Mouse (Mus musculus) kidney, adult 2 months (tissue): ENCODE data around the gene Elmod3. TPM values are rescaled to one million over a fixed set of nuclear protein-coding genes. Genes with fewer than 3 reads are reported as not detected.

Experiments used
- DNase-seq: peaks from one replicate; pipeline ENCODE4 v3.0.0; 2021
- H3K27ac ChIP-seq: fragments of 200-500 bp; 2 replicates; pipeline ENCODE4 v1.5.1; 2012; ENCODE audit warnings: low read depth, low read length, control low read depth, inconsistent platforms; ENCODE audit not compliant: insufficient read depth
- H3K27me3 ChIP-seq: fragments of 200-500 bp; replicated peaks from 2 replicates; pipeline ENCODE4 v1.6.1; 2012; ENCODE audit warnings: mild to moderate bottlenecking, moderate library complexity, low read length, inconsistent platforms; ENCODE audit not compliant: control insufficient read depth, insufficient read depth
- H3K36me3 ChIP-seq: fragments of 200-500 bp; 2 replicates; pipeline ENCODE4 v1.6.1; 2012; ENCODE audit warnings: mild to moderate bottlenecking, moderate library complexity, low read length, inconsistent platforms; ENCODE audit not compliant: control insufficient read depth, insufficient read depth
- H3K4me1 ChIP-seq: fragments of 200-500 bp; 2 replicates; pipeline ENCODE4 v1.6.1; 2011; ENCODE audit warnings: low read length; ENCODE audit not compliant: control insufficient read depth, insufficient read depth
- H3K4me3 ChIP-seq: fragments of 200-500 bp; 2 replicates; pipeline ENCODE4 v1.5.1; 2011; ENCODE audit warnings: mild to moderate bottlenecking, low read depth, low read length, control low read depth; ENCODE audit not compliant: insufficient read depth
- CTCF ChIP-seq: fragments of 200-500 bp; conservative IDR thresholded peaks from 2 replicates; pipeline ENCODE4 v1.5.1; 2011; ENCODE audit warnings: low read depth, mild to moderate bottlenecking, control low read depth, low read length, moderate library complexity, mixed read lengths; ENCODE audit not compliant: insufficient read depth, insufficient read length
- POLR2A ChIP-seq: fragments of 200-500 bp; IDR thresholded peaks from one replicate; pipeline ENCODE4 v1.6.1; 2011; ENCODE audit warnings: low read depth, low read length, control low read depth
- WGBS: fragments of 180-500 bp; shearing (Covaris S2); methylation state at CpG from one replicate; pipeline ENCODE4 v1.1.7; 2018; 5-methylcytosine and 5-hydroxymethylcytosine counted together
- polyA plus RNA-seq: library from polyadenylated mRNA; depleted of rRNA; stranded (reverse); fragments of >200 nt; gene quantifications from 2 replicates; pipeline ENCODE4 v1.2.3, GENCODE M21; 2012

Gene Elmod3
- polyA plus RNA-seq, 1 experiment: 43.0 TPM

DNA sequence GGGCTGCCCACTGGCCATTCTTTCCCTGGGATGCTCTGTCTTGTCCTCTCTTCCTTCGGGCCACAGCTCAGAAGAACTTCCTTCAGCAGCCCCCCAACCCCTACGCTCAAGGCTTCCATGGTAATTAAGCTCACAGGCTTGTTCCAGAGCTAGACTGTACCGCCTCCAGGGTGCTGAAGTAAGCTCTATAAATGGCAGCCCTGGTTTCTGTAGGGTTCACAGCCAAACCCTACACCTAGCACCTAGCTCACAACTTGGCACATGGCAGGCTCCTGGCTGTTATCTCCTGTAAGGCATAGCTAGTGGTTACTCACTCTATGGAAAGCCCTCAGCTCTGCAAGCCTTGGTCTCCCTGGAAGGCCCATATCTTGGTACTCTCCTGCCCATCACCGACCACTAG lies 65.6 kb downstream of the Elmod3 start:
- DNase-seq: no peak
- WGBS: 95% methylated on average over 4 of the region's 4 CpGs
- no peak for TF ChIP-seq CTCF
- no peak for TF ChIP-seq POLR2A
- Histone ChIP-seq H3K4me3 (no peak overlapping the region), H3K4me1 (no peaks in the 10 kb centered on the region; the same call in 1 of the 2 replicates), H3K36me3 (no peaks in the 10 kb centered on the region), H3K27ac (no peak overlapping the region), H3K27me3 (no peaks in the 10 kb centered on the region)

DNA sequence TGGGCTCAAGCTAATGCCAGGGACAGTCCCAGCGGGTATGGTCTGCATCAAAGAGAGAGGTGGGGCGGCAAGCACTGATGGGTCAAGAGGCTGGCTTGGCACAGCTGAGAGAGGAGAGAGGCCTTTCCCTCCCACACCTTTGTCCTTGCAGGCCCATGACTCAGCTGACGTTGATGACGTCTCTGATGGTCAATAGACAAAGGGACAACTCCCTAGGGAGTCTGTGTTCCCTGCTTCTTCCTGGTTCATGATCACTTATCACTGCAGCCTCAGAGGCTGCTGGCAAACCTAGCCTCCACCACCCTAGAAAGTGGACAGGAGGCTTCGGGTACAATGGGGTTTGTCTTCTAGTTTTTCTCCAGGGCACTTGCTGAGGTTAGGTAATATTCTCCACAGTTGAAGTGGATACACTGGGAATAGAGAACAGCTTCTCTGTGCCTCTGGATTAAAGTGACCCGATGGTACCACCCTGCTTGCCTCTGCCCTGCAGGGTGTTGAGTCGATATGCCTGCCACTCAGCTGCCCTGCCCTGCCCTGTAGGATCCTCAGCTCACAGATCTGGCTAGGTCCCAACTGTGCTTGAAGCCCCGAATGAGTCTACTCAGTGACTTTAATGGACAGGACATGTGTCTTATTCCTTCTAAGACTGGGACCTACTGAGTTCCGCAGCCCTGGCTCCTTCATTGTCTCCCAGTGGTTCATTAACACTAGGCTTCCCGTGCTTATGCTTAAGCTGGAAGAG lies 69.6 kb downstream of the Elmod3 start:
- TF ChIP-seq CTCF: no peak
- no peak for TF ChIP-seq POLR2A
- Histone ChIP-seq H3K27ac (peak overlapping the region; percentile 10; the same call in 1 of the 2 replicates), H3K4me1 (no peaks in the 10 kb centered on the region), H3K36me3 (no peaks in the 10 kb centered on the region), H3K27me3 (no peaks in the 10 kb centered on the region), H3K4me3 (no peak overlapping the region)
- DNase-seq: peak; percentile 80
- 67% methylated on average over 10 of the region's 10 CpGs for WGBS

DNA sequence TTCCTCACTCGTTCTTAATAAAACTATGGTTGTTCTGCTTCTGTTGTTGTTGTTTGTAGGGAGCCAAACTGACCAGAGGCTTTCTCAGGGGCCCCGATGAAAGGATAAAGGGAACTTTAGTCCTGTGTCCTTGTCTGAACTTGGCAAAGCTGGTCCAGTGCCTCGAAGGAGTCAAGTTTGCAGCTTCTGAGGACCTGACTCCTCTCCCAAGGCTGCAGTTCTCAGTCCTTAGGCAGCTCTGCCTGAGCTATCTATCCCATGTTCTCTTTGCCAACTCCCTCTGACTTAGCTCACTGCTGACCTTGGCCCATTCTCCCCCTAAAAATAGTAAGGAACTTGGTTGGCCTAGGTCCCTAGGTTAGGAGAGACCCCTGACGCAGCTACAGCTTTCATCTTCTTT lies 71.1 kb downstream of the Elmod3 start:
- H3K27ac ChIP-seq: no peak overlapping the region
- no peak overlapping the region for H3K4me3 ChIP-seq
- TF ChIP-seq POLR2A (no peak), CTCF (no peak)
- no peaks in the 10 kb centered on the region for H3K27me3 ChIP-seq
- no peaks in the 10 kb centered on the region for H3K36me3 ChIP-seq
- DNase-seq: no peak
- WGBS: 62% methylated on average over 4 of the region's 4 CpGs
- H3K4me1 ChIP-seq: no peaks in the 10 kb centered on the region

DNA sequence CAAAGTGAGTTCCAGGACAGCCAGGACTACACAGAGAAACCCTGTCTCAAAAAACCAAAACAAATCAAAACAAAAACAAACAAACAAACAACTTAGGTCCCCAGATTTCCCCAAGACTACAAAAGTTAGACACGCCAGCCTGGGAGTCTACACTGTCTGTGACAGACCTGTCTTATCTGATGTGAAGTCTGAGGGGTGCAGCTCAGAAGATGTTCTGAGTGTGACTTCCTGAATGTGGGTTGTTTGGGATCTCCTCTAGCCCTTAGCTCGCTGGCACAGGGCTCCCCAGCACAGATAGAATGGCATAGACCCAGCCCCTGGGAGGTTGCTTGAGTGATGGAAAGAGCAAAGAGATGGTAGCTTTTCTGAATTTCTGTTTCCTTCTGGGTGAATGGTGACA lies 74.1 kb downstream of the Elmod3 start:
- TF ChIP-seq CTCF (no peak), POLR2A (no peak)

DNA sequence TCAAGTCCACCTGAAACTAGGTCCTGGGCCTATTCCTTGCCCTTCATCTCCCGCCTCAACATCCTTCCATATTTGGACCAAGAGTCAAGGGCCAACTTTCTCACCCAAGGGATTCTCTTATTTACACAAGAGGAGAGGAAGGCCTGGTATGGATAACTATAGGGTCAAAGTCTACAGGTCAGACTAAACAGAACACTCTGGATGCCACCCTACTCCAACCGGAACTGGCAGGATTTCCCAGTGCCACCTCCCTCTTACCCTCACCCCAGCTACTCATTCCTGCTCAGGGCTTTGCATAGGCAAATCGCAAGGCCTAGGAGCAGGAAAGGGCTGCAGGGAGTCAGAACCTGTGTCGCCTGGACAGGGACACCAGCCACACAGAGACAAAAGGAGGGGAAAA lies 75.0 kb downstream of the Elmod3 start:
- DNase-seq: no peak
- no peaks in the 10 kb centered on the region for H3K36me3 ChIP-seq
- H3K27me3 ChIP-seq: no peaks in the 10 kb centered on the region
- TF ChIP-seq CTCF: no peak
- no peak for TF ChIP-seq POLR2A
- no peaks in the 10 kb centered on the region for H3K4me1 ChIP-seq
- 71% methylated on average over 4 of the region's 4 CpGs for WGBS
- no peak overlapping the region for H3K4me3 ChIP-seq
- H3K27ac ChIP-seq: no peak overlapping the region

More for the DNA sequence above, 74.1 kb downstream of the Elmod3 start:
- 95% methylated on average over 2 of the region's 2 CpGs for WGBS
- Histone ChIP-seq H3K27ac (no peak overlapping the region), H3K27me3 (no peaks in the 10 kb centered on the region), H3K4me1 (no peaks in the 10 kb centered on the region), H3K4me3 (no peak overlapping the region), H3K36me3 (no peaks in the 10 kb centered on the region)
- DNase-seq: no peak

DNA sequence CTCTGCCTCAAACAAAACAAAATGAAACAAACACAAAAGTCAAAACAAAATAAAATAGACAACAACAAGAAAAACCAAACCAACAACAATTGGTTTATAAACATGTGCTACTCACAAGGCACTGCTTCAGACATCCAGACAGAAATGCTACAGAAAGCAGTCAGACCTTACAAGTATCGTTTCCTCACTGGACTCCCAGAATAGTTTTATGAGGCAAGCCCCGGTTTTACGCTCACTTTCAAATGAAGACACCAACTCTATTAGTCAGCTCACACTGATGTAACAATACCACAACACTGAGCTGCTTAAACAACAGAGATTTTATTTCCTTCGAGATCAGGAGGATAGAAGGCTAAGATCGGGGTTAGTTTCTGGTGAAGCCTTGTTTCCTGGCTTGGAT lies 75.9 kb downstream of the Elmod3 start:
- DNase-seq: no peak
- Histone ChIP-seq H3K27me3 (no peaks in the 10 kb centered on the region), H3K36me3 (no peaks in the 10 kb centered on the region), H3K4me1 (no peaks in the 10 kb centered on the region), H3K4me3 (no peak overlapping the region), H3K27ac (no peak overlapping the region)
- no peak for TF ChIP-seq POLR2A
- 73% methylated on average over 5 of the region's 5 CpGs for WGBS

DNA sequence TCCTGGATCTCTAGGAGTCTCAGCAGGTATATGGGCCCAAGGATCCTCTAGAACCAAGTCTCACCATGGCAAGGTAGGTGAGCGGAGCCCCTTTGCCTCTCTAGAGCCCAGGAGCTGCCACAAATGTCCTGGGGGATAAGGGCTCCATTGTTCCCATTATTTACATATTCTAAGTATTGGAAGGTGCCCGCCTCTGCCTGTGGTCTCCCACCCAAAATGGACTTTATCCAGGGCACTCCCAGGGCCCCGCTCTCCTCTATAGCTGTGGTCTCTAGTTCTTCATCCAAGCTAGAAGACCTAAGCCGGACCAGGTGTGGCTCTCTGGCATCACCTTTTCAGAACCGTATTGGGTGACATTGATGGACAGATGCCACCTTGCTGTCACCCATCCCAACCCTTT lies 76.6 kb downstream of the Elmod3 start, which contains the start of gene Sh2d6:
Sh2d6 (minus strand) TSS at position 101 of the 400 bp plus-strand sequence.
- H3K4me1 ChIP-seq: no peaks in the 10 kb centered on the region
- no peak within 1 kb of the TSS for H3K4me3 ChIP-seq
- DNase-seq: no peak
- no peaks in the 10 kb centered on the region for H3K36me3 ChIP-seq
- no peaks in the 10 kb centered on the region for H3K27me3 ChIP-seq
- TF ChIP-seq POLR2A (no peak), CTCF (no peak)
- 97% methylated on average over 5 of the region's 5 CpGs for WGBS
- no peak within 1 kb of the TSS for H3K27ac ChIP-seq

DNA sequence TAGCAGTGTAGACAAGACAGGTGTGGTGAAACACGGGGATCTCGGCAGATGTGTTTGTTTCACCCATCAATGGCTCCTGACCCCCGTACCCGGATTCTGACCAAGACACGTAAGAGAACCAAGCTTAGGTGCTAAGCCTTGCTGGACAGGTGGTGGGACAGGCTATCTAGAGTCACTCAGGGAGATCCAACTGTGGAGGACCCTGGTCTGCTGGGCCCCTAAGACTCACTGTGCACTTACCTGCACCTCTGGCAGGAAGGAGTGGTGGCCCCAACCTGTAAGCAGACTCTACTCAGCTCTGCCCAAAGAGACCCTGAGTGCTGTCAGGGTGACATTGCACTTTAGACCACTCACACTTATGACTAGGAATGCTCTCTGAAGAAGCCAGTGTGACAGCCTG lies 77.3 kb downstream of the Elmod3 start:
- H3K27me3 ChIP-seq: no peaks in the 10 kb centered on the region
- H3K27ac ChIP-seq: no peak overlapping the region
- over 99% methylated on average over 5 of the region's 5 CpGs for WGBS
- no peak overlapping the region for H3K4me3 ChIP-seq
- no peaks in the 10 kb centered on the region for H3K36me3 ChIP-seq
- TF ChIP-seq POLR2A: no peak
- no peak for TF ChIP-seq CTCF
- no peaks in the 10 kb centered on the region for H3K4me1 ChIP-seq
- DNase-seq: no peak
